Mouse (Mus musculus) Patski (cell line): ENCODE measurements around the gene Erp27. TPM values are rescaled to one million over a fixed set of nuclear protein-coding genes. Genes with fewer than 3 reads are reported as not detected.
A peak's percentile ranks its signal among the peaks of the same experiment; 100 is the strongest.

Experiments used
- ATAC-seq: fragments of 100-300 bp; one replicate; pipeline ENCODE4 v1.8.0; 2021
- CTCF ChIA-PET: fragments of 350-600 bp; sonication (Branson Sonifier 250); formaldehyde crosslinking; loops from one replicate; lab custom pipeline; 2022; ENCODE audit warnings: inconsistent platforms; lab: Charles Lee
- POLR2A ChIA-PET: fragments of 350-600 bp; sonication (Branson Sonifier 250); formaldehyde crosslinking; loops from one replicate; lab custom pipeline; 2022; ENCODE audit warnings: antibody characterized with exemption, inconsistent platforms; lab: Charles Lee
- DNase-seq: peaks from one replicate; pipeline ENCODE4 v3.0.0-alpha.2; 2011; ENCODE audit warnings: low read depth, low spot score
- H3K27me3 ChIP-seq: fragments of 371-371 bp; one replicate; pipeline ENCODE4 v1.5.1; 2021
- CTCF ChIP-seq: fragments of 100-300 bp; IDR thresholded peaks from one replicate; pipeline ENCODE4 v1.5.1; 2021
- in situ Hi-C: fragments of 300-500 bp; cut with MboI; formaldehyde crosslinking; loops from 3 replicates; pipeline ENCODE4 v1.11.1; 2018; ENCODE audit warnings: low pct_unique_long_range_greater_than_20kb, mixed read lengths
- polyA plus RNA-seq: library from polyadenylated mRNA; unstranded; gene quantifications from one replicate; pipeline ENCODE4 v1.2.3, GENCODE M21; 2021

The Erp27 gene
- polyA plus RNA-seq, 1 experiment from 2014 or later: 0.30 TPM

- POLR2A ChIA-PET: interaction anchor here (0.9 kb wide), 1 partner anchor 137 kb away, joined by 3 read pairs; no protein-coding TSS in a partner anchor
- CTCF ChIA-PET: interaction anchor here (1.0 to 6.8 kb wide), 5 partner anchors 9 to 135 kb away, joined by 3 to 33 read pairs (median 4); no protein-coding TSS in a partner anchor
- in situ Hi-C loops: no loop called here
- peak; percentile 23 for ATAC-seq
- no peak for DNase-seq
- no peak for TF ChIP-seq CTCF
- H3K27me3 ChIP-seq: no peaks in the 10 kb centered on the region
Observed at GRCm38 (mm10) chr6:136940188-136940960, 18.4 kb upstream of the Erp27 start.

- no peak for TF ChIP-seq CTCF
- ChIA-PET POLR2A (interaction anchor here (0.9 kb wide), 1 partner anchor 136 kb away, joined by 3 read pairs; no protein-coding TSS in a partner anchor), CTCF (interaction anchor here (1.0 to 6.8 kb wide), 4 partner anchors 8 to 134 kb away, joined by 4 to 33 read pairs (median 4); no protein-coding TSS in a partner anchor)
- ATAC-seq: no peak
- H3K27me3 ChIP-seq: no peaks in the 10 kb centered on the region
- in situ Hi-C loops: no loop called here
- no peak for DNase-seq
Observed at GRCm38 (mm10) chr6:136939326-136940187, 17.6 kb upstream of the Erp27 start.

GRCm38 (mm10) chr6:136938331-136939126 is 16.5 kb upstream of the Erp27 start:
- H3K27me3 ChIP-seq: no peaks in the 10 kb centered on the region
- DNase-seq (no peak), ATAC-seq (no peak)
- TF ChIP-seq CTCF: no peak
- ChIA-PET POLR2A (no interaction called here), CTCF (interaction anchor here (1.3 to 6.8 kb wide), 2 partner anchors 7 to 78 kb away, joined by 4 to 33 read pairs; no protein-coding TSS in a partner anchor)
- in situ Hi-C loops: no loop called here

- ChIA-PET CTCF (interaction anchor here (1.4 kb wide), 1 partner anchor 12 kb away, joined by 3 read pairs; no protein-coding TSS in a partner anchor), POLR2A (no interaction called here)
- DNase-seq: no peak
- no peaks in the 10 kb centered on the region for H3K27me3 ChIP-seq
- no peak for TF ChIP-seq CTCF
- ATAC-seq: no peak
- in situ Hi-C loops: no loop called here
Observed at GRCm38 (mm10) chr6:136937117-136937516, 15.1 kb upstream of the Erp27 start.

- in situ Hi-C loops: no loop called here
- ChIA-PET CTCF (interaction anchor here (1.4 kb wide), 1 partner anchor 11 kb away, joined by 3 read pairs; no protein-coding TSS in a partner anchor), POLR2A (no interaction called here)
- DNase-seq (no peak), ATAC-seq (no peak)
- H3K27me3 ChIP-seq: no peaks in the 10 kb centered on the region
- TF ChIP-seq CTCF: no peak
Observed at GRCm38 (mm10) chr6:136936361-136936760, 14.4 kb upstream of the Erp27 start.

- no peaks in the 10 kb centered on the region for H3K27me3 ChIP-seq
- in situ Hi-C loops: no loop called here
- POLR2A ChIA-PET: no interaction called here
- no peak for DNase-seq
- CTCF ChIA-PET: no interaction called here
- ATAC-seq: no peak
- no peak for TF ChIP-seq CTCF
Observed at GRCm38 (mm10) chr6:136935233-136935632, 13.3 kb upstream of the Erp27 start.

- DNase-seq (no peak), ATAC-seq (no peak)
- ChIA-PET POLR2A (no interaction called here), CTCF (interaction anchor here (1.0 to 5.9 kb wide), 3 partner anchors 8 to 79 kb away, joined by 3 to 33 read pairs (median 5); partner anchors contain the start of gene Arhgdib)
- H3K27me3 ChIP-seq: no peaks in the 10 kb centered on the region
- in situ Hi-C loops: no loop called here
- no peak for TF ChIP-seq CTCF
Observed at GRCm38 (mm10) chr6:136934068-136934467, 12.1 kb upstream of the Erp27 start.

- ATAC-seq: no peak
- POLR2A ChIA-PET: no interaction called here
Observed at GRCm38 (mm10) chr6:136931246-136931645, 9.3 kb upstream of the Erp27 start.

GRCm38 (mm10) chr6:136930677-136931076 is 8.7 kb upstream of the Erp27 start:
- no peak for ATAC-seq
- CTCF ChIA-PET: interaction anchor here (1.1 to 5.9 kb wide), 6 partner anchors 9 to 70 kb away, joined by 3 to 33 read pairs (median 4); partner anchors contain the start of genes Arhgdib and Erp27

More at GRCm38 (mm10) chr6:136931246-136931645, 9.3 kb upstream of the Erp27 start:
- CTCF ChIA-PET: interaction anchor here (1.2 to 5.9 kb wide), 5 partner anchors 10 to 37 kb away, joined by 3 to 33 read pairs (median 4); partner anchors contain the start of genes Arhgdib and Erp27
- H3K27me3 ChIP-seq: no peaks in the 10 kb centered on the region
- no peak for TF ChIP-seq CTCF
- in situ Hi-C loops: no loop called here
- DNase-seq: no peak

More at GRCm38 (mm10) chr6:136930677-136931076, 8.7 kb upstream of the Erp27 start:
- TF ChIP-seq CTCF: no peak
- no peaks in the 10 kb centered on the region for H3K27me3 ChIP-seq
- POLR2A ChIA-PET: no interaction called here
- in situ Hi-C loops: no loop called here
- DNase-seq: no peak
